Mouse (Mus musculus): ENCODE data around the gene Ngb. TPM values are rescaled to one million over a fixed set of nuclear protein-coding genes. Genes with fewer than 3 reads are reported as not detected.

Gene Ngb
- polyA plus RNA-seq, 1 experiment from 2014 or later, result 0.14 TPM

- Histone ChIP-seq H3K27ac (ENCODE audit: low read depth, low read length) (no peak overlapping the region), H3K36me3 (ENCODE audit: control insufficient read depth, insufficient read depth, low read length) (no peaks in the 10 kb centered on the region), H3K9me3 (ENCODE audit: control insufficient read depth, low read length) (no peaks in the 10 kb centered on the region), H3K27me3 (ENCODE audit: control insufficient read depth, insufficient read depth, low read length) (no peaks in the 10 kb centered on the region), H3K4me3 (ENCODE audit: low read length) (no peak overlapping the region), H3K4me2 (replicated peaks; ENCODE audit: low read depth, low read length) (no peak overlapping the region), H3K4me1 (ENCODE audit: control insufficient read depth, insufficient read depth, low read length) (no peaks in the 10 kb centered on the region), H3K9ac (ENCODE audit: low read depth, low read length) (no peak overlapping the region)
- no peak for ATAC-seq (ENCODE audit: low FRiP score, low TSS enrichment)
- WGBS, result 46% methylated on average over 4 of the region's 4 CpGs
Observed at GRCm38 (mm10) chr12:87088331-87088730, 14.0 kb downstream of the Ngb start.

DNA sequence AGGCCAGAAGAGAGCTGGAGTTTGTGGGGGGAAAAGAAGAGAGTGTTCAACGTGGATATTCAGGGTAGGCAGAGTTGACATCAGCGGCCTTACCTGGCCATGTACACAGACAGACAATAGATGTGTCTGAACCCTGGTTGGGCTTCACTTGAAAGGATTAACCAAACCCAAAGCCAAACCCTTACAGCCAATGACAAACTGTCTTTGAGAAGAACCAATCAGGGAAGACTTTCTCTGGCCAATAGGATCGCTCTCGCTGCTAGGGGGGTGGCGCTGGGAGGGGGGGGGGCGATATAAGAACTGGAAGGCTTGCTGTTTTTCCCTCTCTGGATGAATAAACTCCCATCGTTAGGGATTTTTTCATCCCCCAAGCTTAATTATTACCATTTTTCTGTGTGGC lies 15.1 kb downstream of the Ngb start:
- no peak for ATAC-seq (ENCODE audit: low FRiP score, low TSS enrichment)
- Histone ChIP-seq H3K36me3 (ENCODE audit: control insufficient read depth, insufficient read depth, low read length) (no peaks in the 10 kb centered on the region), H3K4me3 (ENCODE audit: low read length) (no peak overlapping the region), H3K9ac (ENCODE audit: low read depth, low read length) (no peak overlapping the region), H3K4me1 (ENCODE audit: control insufficient read depth, insufficient read depth, low read length) (no peaks in the 10 kb centered on the region), H3K27ac (ENCODE audit: low read depth, low read length) (no peak overlapping the region), H3K9me3 (ENCODE audit: control insufficient read depth, low read length) (no peaks in the 10 kb centered on the region), H3K4me2 (replicated peaks; ENCODE audit: low read depth, low read length) (no peak overlapping the region), H3K27me3 (ENCODE audit: control insufficient read depth, insufficient read depth, low read length) (no peaks in the 10 kb centered on the region)
- WGBS, result 63% methylated on average over 7 of the region's 7 CpGs

DNA sequence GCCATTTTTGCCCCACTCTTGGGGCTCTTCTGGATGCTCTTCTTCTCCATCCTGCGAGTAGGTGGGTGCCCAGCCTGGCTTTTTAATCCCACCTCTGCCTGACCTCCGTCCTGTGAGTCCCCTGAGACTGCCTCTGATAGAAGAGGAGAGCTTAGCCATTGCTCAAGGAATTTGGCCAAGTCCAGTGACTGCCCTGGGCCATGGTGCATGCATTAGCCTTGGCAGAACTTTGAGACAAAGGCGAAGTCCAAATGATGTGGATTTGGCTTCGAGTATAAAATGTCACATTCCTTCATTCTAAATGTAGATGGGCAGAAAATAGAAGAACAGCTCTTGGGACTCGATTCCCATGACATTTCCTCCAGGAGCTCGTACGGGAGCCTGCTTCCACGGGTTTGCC lies 19.5 kb downstream of the Ngb start:
- Histone ChIP-seq H3K9ac (ENCODE audit: low read depth, low read length) (no peak overlapping the region), H3K27ac (ENCODE audit: low read depth, low read length) (no peak overlapping the region), H3K4me2 (replicated peaks; ENCODE audit: low read depth, low read length) (no peak overlapping the region), H3K9me3 (ENCODE audit: control insufficient read depth, low read length) (no peaks in the 10 kb centered on the region), H3K27me3 (ENCODE audit: control insufficient read depth, insufficient read depth, low read length) (no peaks in the 10 kb centered on the region), H3K36me3 (ENCODE audit: control insufficient read depth, insufficient read depth, low read length) (no peaks in the 10 kb centered on the region), H3K4me1 (ENCODE audit: control insufficient read depth, insufficient read depth, low read length) (no peaks in the 10 kb centered on the region), H3K4me3 (ENCODE audit: low read length) (no peak overlapping the region)
- WGBS, result 81% methylated on average over 8 of the region's 8 CpGs
- no peak for ATAC-seq (ENCODE audit: low FRiP score, low TSS enrichment)

GRCm38 (mm10) chr12:87076610-87077009 lies 25.7 kb downstream of the Ngb start:
- WGBS, result 88% methylated on average over 2 of the region's 2 CpGs
- H3K27me3 ChIP-seq (ENCODE audit: control insufficient read depth, insufficient read depth, low read length), result no peaks in the 10 kb centered on the region
- no peak for ATAC-seq (ENCODE audit: low FRiP score, low TSS enrichment)
- H3K27ac ChIP-seq (ENCODE audit: low read depth, low read length), result no peak overlapping the region
- H3K9ac ChIP-seq (ENCODE audit: low read depth, low read length), result no peak overlapping the region
- H3K4me1 ChIP-seq (ENCODE audit: control insufficient read depth, insufficient read depth, low read length), result no peaks in the 10 kb centered on the region
- H3K4me3 ChIP-seq (ENCODE audit: low read length), result no peak overlapping the region
- H3K4me2 ChIP-seq (replicated peaks; ENCODE audit: low read depth, low read length), result no peak overlapping the region
- H3K9me3 ChIP-seq (ENCODE audit: control insufficient read depth, low read length), result no peaks in the 10 kb centered on the region
- no peaks in the 10 kb centered on the region for H3K36me3 ChIP-seq (ENCODE audit: control insufficient read depth, insufficient read depth, low read length)

DNA sequence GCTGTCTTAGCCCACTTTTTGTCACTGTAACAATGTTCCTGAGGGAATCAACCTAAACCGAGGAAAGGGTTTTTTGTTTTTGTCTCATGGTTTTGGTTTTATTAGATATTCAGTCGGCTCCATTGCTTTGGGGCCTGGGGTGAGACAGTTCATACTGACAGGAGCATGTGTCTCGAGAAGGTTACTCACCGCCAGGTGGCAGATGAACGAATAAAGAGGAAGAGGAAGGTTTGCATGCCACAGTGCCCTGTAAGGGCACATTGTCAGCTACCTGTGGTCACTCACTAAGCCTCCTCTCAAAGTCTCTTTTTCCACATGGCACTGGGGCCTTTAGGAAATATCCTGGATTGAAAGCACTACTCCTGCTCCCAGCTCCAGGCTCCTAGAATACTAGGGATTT lies 31.8 kb downstream of the Ngb start:
- no peaks in the 10 kb centered on the region for H3K27me3 ChIP-seq (ENCODE audit: control insufficient read depth, insufficient read depth, low read length)

DNA sequence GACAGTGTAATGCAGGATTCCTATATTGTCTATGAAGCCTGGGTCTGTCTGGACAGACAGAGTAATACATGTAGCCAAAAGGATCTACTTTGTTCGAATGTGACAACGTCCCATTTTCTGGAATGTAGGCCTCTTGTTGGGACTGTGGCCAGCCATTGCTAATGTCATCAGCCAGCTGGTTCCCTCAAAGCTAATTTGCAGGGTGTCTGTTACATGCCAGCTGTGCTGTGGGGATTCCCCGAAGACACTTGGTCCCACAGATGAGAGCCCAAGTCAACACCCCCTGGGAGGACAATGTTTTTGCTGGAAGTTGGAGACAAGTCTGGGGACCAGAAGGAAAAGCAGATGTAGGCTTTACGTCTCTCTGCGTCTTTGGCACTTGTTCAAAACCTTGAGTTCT lies 35.9 kb downstream of the Ngb start:
- no peak overlapping the region for H3K4me3 ChIP-seq (ENCODE audit: low read length)
- no peaks in the 10 kb centered on the region for H3K36me3 ChIP-seq (ENCODE audit: control insufficient read depth, insufficient read depth, low read length)
- 0 out of 2 replicates have a peak, but pooled peaks cover 3% of the 10 kb centered on the region for H3K4me1 ChIP-seq (ENCODE audit: control insufficient read depth, insufficient read depth, low read length)
- H3K27me3 ChIP-seq (ENCODE audit: control insufficient read depth, insufficient read depth, low read length), result no peaks in the 10 kb centered on the region
- H3K9me3 ChIP-seq (ENCODE audit: control insufficient read depth, low read length), result no peaks in the 10 kb centered on the region
- no peak overlapping the region for H3K9ac ChIP-seq (ENCODE audit: low read depth, low read length)
- H3K27ac ChIP-seq (ENCODE audit: low read depth, low read length), result no peak overlapping the region
- ATAC-seq (ENCODE audit: low FRiP score, low TSS enrichment), result no peak
- 83% methylated on average over 5 of the region's 5 CpGs for WGBS
- H3K4me2 ChIP-seq (replicated peaks; ENCODE audit: low read depth, low read length), result no peak overlapping the region

More for the DNA sequence above, 31.8 kb downstream of the Ngb start:
- ATAC-seq (ENCODE audit: low FRiP score, low TSS enrichment), result no peak
- H3K4me1 ChIP-seq (ENCODE audit: control insufficient read depth, insufficient read depth, low read length), result no peaks in the 10 kb centered on the region
- no peaks in the 10 kb centered on the region for H3K9me3 ChIP-seq (ENCODE audit: control insufficient read depth, low read length)
- H3K36me3 ChIP-seq (ENCODE audit: control insufficient read depth, insufficient read depth, low read length), result no peaks in the 10 kb centered on the region
- WGBS, result 81% methylated on average over 5 of the region's 5 CpGs
- no peak overlapping the region for H3K27ac ChIP-seq (ENCODE audit: low read depth, low read length)
- H3K9ac ChIP-seq (ENCODE audit: low read depth, low read length), result no peak overlapping the region
- H3K4me2 ChIP-seq (replicated peaks; ENCODE audit: low read depth, low read length), result no peak overlapping the region
- no peak overlapping the region for H3K4me3 ChIP-seq (ENCODE audit: low read length)

DNA sequence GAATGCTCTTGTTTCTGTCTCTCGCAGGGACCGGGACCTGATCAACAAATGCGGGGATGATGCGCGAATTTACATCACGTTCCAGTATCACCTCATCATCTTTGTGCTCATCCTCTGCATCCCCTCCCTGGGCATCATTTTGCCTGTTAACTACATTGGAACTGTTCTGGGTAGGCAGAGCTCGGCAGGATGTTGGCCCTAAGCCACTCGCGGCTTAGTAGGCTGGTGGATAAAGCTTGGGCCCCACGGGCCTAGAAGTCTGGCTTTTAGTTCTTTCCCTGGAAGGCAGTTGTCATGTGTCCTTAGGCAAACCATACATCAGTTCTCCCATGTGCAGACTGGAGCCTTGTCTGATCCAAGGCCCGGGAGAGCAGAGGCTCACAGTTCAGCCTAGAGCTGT lies 36.9 kb downstream of the Ngb start:
- no peak overlapping the region for H3K4me2 ChIP-seq (replicated peaks; ENCODE audit: low read depth, low read length)
- no peak overlapping the region for H3K27ac ChIP-seq (ENCODE audit: low read depth, low read length)
- no peak overlapping the region for H3K4me3 ChIP-seq (ENCODE audit: low read length)
- 0 out of 2 replicates have a peak, but pooled peaks cover 3% of the 10 kb centered on the region for H3K4me1 ChIP-seq (ENCODE audit: control insufficient read depth, insufficient read depth, low read length)
- WGBS, result 93% methylated on average over 11 of the region's 11 CpGs
- H3K9ac ChIP-seq (ENCODE audit: low read depth, low read length), result no peak overlapping the region
- H3K36me3 ChIP-seq (ENCODE audit: control insufficient read depth, insufficient read depth, low read length), result no peaks in the 10 kb centered on the region
- H3K9me3 ChIP-seq (ENCODE audit: control insufficient read depth, low read length), result no peaks in the 10 kb centered on the region
- no peak for ATAC-seq (ENCODE audit: low FRiP score, low TSS enrichment)
- H3K27me3 ChIP-seq (ENCODE audit: control insufficient read depth, insufficient read depth, low read length), result no peaks in the 10 kb centered on the region

DNA sequence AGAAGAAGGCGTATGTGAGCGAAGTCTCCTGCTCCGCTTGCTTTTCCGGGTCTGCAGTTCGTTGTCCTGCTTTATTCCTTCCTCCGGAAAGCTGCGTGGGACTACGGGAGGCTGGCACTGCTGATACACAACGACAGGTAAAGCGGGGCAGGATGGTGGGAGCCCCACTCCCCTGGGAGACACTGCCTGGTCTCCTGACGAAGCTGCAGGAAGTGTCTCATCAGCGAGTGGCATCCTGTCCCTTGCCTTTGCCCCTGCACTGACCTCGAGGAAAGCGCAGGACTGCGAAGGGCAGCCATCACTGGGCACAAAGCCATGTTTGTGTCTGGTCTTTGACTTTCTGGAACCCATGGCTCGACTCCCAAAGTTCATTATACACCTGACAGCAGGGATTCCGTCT lies 45.3 kb downstream of the Ngb start:
- no peak for ATAC-seq (ENCODE audit: low FRiP score, low TSS enrichment)
- no peak overlapping the region for H3K9ac ChIP-seq (ENCODE audit: low read depth, low read length)
- no peaks in the 10 kb centered on the region for H3K36me3 ChIP-seq (ENCODE audit: control insufficient read depth, insufficient read depth, low read length)
- 65% methylated on average over 17 of the region's 17 CpGs for WGBS
- no peak overlapping the region for H3K4me3 ChIP-seq (ENCODE audit: low read length)
- no peak overlapping the region for H3K4me2 ChIP-seq (replicated peaks; ENCODE audit: low read depth, low read length)
- no peaks in the 10 kb centered on the region for H3K9me3 ChIP-seq (ENCODE audit: control insufficient read depth, low read length)
- H3K27me3 ChIP-seq (ENCODE audit: control insufficient read depth, insufficient read depth, low read length), result no peaks in the 10 kb centered on the region
- H3K4me1 ChIP-seq (ENCODE audit: control insufficient read depth, insufficient read depth, low read length), result no peaks in the 10 kb centered on the region
- H3K27ac ChIP-seq (ENCODE audit: low read depth, low read length), result no peak overlapping the region

- no peak overlapping the region for H3K4me2 ChIP-seq (replicated peaks; ENCODE audit: low read depth, low read length)
Observed at GRCm38 (mm10) chr12:87054873-87055272, 47.5 kb downstream of the Ngb start.

More at GRCm38 (mm10) chr12:87054873-87055272, 47.5 kb downstream of the Ngb start:
- no peak overlapping the region for H3K27ac ChIP-seq (ENCODE audit: low read depth, low read length)
- no peak overlapping the region for H3K9ac ChIP-seq (ENCODE audit: low read depth, low read length)
- 79% methylated on average over 7 of the region's 7 CpGs for WGBS
- H3K36me3 ChIP-seq (ENCODE audit: control insufficient read depth, insufficient read depth, low read length), result no peaks in the 10 kb centered on the region
- H3K4me3 ChIP-seq (ENCODE audit: low read length), result no peak overlapping the region
- H3K4me1 ChIP-seq (ENCODE audit: control insufficient read depth, insufficient read depth, low read length), result no peaks in the 10 kb centered on the region
- ATAC-seq (ENCODE audit: low FRiP score, low TSS enrichment), result no peak
- no peaks in the 10 kb centered on the region for H3K27me3 ChIP-seq (ENCODE audit: control insufficient read depth, insufficient read depth, low read length)
- no peaks in the 10 kb centered on the region for H3K9me3 ChIP-seq (ENCODE audit: control insufficient read depth, low read length)
